Mouse (Mus musculus) liver, adult (tissue): Measurements from ENCODE around the gene Mr1.

Experiments used
- GATA4 ChIP-seq: IDR thresholded peaks from 2 replicates; pipeline ENCODE4 v1.6.1; 2014; ENCODE audit warnings: mild to moderate bottlenecking, low read length; ENCODE audit not compliant: insufficient replicate concordance

Gene Mr1

DNA sequence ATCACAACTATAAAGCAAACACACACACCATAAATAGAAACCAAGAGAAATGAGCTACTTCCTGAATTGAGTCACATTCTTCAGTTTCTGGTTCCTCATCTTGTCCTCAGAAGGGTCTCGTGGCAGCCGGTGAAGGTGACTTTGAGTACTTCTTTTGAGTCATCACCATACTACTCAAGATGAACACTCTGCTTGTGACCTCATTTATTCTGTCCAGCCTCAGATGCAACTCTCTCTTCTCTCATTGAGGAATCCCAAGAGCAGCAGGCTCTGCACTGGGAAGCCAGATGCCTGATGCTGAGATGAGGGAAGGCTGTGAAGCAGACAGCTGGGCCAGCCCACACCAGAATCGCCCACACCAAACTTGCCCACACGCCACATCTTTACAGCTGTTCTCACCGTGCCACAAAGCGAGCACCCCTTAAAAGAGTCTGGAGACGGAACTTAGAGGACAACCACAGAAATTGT lies 55.2 kb downstream of the Mr1 start:
- no peak for TF ChIP-seq GATA4

DNA sequence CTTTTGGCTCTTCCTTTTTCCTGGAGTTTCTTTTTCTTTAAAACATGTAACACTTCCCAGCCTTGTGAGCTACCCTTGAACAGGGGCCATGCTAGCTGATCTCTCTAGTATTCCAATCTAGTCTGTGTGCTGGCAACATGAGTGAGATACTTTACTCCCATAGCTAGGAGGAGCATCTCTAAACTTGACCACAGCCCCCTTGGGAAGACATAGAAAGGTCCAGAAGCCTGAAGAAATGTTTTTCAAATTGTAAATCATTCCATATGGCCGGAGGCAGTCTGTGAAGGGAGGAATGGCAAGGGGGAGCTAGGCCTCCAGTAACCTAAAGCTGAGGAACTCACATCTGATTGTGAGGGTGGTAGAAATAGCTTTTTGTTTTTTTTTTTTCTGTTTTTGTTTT lies 55.9 kb downstream of the Mr1 start:
- no peak for TF ChIP-seq GATA4

DNA sequence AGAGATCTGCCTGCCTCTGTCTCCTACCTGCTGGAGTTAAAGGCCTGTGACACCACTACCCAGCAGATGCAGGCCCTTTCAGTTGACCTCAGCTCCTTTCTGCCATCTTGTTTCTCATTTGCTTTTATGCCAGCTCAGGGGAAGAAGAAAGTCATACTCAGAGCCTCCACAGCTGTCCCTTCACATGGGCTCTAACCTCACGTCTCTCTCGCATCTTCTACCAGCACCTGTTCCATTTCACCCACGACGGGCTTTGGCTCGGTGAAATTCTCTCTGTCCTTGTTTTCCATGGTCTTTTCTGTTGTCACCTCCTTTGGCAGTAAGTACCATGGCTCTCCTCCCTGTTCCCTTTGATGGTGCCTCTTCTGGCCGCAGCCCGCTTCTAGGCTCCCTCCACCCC lies 56.3 kb downstream of the Mr1 start:
- TF ChIP-seq GATA4 = no peak

DNA sequence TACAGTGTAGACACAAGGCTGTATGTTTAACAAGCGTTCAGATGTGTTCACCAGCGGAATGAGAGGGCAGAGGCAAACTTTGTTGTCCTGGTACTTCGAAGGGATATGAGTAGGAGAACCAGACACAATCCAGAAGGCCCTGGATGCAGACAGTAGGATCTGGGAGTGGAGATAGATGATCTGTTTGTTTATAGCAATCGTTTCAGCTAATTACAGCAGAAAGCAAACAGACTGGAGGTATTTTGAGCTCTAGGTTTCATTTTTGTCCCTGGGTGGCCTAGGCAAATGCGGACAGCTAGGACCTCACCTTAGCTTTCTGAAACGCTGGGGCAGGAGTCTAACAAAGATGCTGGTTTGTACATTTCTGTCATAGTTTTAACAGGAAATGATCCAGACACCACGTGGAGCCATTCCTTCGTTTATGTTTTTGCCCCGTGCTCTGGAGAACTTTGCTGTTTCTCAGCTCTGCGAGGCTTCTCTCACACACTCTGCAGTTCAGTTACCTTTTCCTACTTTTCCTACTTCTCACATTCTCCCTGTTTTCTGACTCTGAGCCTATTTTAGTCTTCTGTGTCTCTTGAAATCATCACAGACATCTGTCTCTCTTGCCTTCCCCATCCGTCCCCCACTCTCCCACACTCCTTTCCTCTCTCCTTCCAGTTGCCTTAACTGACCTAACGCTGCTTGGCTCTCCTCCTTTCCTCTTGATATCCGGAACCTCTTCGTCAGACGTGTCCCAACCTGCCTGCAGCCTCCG lies 57.6 kb downstream of the Mr1 start:
- TF ChIP-seq GATA4 = no peak

DNA sequence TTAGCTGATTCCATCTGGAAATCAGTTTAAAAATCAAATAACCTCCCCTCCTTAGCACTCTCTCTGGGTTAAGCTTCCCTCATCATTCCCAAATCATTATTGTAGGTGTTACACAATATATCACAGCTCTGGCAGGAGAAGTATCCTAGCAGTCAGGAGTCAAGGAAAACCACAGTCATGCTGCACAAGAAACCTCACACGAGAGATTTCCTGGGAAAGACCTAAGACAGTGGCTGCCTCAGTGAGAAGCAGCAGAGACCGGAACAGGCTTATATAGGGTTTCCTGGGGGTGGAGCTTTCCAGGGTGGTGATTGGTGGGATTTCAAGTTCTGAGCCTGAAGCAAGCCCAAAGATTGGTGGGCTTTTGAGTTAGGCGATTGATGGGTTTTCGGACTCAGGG lies 58.6 kb downstream of the Mr1 start:
- TF ChIP-seq GATA4 = no peak

DNA sequence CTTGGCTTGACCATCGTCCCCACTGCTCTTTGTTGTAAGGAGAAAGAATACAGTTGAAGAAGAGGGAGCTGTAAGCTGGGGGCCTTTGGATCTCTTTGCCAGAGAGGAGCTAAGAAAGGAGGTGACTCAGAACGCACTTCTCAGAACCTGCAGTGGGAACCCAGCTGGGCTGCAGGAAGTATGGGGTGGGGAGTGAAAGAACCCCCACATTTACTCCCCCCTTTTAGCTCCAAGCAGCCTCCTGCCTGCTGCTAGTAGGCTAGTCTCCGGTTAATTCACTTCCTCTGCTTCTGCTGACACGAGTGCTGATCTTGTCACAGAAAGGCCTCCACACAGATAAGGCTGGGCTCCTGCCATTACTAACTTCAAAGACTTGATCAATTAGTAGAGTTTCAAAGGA lies 59.7 kb downstream of the Mr1 start:
- TF ChIP-seq GATA4 = no peak

DNA sequence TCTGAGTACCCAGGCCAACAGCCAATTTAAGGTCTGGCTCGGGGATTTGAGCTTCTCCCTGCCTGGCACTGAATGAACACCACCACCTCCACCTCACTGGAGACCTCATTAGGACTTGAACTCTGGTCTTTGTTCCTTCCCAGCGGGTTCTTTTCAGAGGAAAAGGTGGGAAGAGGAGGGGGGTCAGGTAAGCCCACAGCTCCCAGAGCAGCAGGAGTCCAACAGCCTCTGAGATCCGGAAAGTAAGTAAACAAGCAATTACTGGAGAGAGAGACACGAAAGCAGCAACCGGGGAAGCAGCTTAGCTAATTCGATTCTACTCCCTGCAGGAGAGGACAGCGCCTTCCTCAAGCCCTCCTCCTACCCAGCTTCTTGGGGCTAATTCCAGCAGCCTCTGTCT lies 60.2 kb downstream of the Mr1 start:
- no peak for TF ChIP-seq GATA4

DNA sequence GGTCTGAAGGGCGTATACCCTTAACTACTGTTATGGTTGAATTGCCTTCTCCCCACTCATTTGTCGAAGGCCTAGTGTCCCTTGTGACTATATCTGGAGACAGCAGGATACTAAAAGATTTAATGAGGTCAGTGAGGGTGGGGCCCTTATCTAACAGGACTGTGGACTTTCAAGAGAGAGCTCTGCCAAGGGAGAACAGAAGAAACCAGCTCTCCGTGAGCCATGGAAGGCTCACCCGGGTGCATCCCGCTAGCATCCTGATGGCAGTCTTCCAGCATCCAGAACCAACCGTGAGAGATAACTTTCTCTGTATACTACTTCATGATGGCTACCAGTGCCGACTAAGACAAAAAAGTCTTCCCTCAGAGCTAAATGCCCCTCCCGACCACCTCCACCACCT lies 61.8 kb downstream of the Mr1 start:
- TF ChIP-seq GATA4 = no peak; the same call in 1 of the 2 replicates

DNA sequence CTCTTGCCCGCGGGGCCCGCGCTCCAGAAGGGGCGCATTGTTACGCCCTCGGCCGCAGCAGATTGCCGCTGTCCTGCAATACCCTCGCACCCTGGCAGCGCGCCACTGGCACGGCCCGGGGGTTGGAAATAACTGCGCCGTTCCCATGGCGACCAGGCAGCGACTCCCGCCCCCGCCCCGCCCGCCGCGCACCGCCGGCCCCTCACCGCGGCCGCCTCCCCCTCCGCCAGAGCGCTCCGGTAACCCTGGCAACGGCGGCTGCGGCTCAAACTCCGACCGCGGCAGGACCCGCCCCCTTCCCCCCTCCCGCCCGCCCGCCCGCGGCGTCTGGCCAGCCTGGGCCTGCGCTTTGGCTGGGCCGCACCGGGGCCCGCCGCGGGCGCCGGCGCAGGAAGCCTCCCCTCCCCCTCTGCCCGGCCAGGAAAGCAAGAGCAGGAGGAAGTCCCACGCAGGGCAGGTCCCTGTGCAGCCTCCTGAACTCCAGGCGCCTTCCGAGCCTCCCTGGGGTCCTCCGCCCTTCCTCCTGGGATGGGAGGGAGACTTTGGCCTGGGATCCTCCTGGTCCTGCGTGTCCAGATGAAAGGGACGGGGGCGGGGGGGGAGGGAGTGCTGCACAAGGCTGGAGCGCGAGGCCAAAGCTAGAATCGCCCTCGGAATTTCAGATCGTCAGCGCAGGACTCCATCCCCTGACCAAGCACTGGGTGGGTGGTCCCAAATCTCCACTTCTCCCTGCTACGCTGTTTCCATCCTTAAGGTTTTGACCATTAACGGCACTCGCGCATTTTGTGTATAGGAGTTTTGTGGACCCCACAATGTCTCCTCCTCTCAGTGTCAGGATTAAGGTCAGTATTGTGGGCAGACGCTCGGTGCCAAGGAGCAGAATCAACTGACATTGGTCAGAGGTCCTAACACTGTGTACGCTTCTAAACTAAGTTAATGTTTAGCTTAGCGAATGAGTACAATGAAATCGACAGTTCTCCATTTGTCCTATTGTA lies 63.0 kb downstream of the Mr1 start:
- no peak; the same call in 1 of the 2 replicates for TF ChIP-seq GATA4

DNA sequence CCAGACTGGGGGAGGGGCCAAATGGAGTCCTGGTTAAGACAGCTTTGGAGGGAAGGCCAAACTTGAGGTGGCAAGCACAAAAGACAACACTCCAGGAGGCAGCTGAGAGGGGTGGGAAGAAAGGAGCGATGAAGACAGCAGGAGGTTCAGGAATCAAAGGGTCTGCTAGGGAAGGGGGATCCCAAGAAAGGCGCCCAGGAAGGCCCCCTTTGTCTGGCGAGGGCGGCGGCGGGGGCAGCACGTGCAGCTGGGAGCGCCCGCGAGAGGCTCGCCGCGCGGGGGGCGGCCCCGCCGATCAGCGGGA lies 63.7 kb downstream of the Mr1 start:
- no peak for TF ChIP-seq GATA4

DNA sequence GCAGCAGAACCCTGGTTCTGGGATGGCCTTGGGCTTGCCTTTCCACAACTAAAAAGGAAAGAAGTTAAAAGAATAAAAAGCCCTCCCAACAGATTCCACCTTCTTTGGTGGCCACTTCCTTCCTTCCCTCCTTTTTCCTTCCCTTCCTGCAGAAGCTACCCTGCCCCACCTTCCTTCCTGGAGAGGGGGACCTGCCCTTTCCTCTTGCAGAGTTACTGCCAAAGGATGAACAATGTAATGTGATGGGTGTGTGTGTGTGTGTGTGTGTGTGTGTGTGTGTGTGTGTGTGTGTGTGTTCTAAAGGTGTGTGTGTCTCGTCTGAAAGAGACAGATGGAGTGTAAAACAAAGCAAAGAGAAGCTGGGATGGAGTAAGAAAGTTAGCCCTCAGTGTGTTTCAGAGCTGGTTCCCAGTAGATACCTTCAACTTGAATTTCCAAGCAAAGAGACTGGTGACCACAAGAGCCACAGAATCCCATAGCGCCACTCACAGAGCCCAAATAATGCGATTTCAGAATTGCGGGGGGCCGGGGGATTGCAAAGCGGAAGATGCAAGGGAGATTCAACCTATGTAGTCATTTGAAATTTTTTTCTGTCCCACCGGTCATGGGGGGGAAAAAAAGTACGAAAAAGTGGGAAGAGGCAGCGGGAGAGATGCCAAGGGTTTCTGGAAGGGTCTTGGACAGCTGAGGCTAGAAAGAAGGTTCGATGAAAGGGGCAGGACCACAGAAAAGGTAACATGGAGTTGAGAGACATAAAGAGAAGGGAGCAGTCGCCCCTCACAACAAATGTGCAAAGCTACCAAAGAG lies 64.3 kb downstream of the Mr1 start:
- TF ChIP-seq GATA4 = peak; percentile 39; the same call in 1 of the 2 replicates

DNA sequence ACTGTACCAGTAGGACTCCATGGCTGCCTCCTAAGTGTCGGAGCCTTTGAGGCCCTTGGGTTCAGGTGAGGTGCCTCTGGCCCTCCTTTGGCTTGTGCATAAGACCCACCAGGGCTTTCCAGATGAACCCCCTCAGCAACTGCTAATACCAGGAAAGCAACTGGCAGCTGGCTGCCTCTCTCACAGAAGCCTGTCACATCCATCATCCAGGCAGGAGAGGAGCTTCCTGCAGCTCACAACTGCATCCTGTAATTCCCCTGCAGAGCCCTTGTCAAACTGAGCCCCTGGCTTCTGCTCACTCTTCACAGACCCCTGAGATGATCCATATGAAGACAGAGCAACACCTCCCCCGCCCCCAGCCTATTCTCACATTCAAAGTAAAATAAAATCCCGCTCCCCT lies 68.9 kb downstream of the Mr1 start:
- no peak for TF ChIP-seq GATA4
